Mouse (Mus musculus): ENCODE data around the gene Tmem14c.

DNA sequence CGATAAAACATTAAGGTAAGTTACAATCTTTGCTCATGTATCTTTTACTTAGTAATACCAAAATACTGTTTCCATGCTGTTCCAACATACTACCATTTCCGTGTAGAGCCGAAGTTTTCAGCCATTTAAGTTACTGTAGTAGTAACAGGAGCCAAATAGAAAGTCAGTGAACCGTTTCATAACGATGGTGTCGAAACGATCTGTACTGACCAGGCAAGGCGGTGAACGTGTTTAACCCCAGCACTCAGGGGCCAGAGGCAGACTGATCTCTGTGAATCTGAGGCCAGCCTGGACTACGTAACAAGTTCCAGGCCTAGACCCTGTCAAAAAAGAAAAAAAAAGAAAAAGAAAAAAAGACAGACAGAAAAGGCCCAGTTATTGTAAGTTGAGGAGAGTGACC lies 7.8 kb upstream of the Tmem14c start:
- no peak for TF ChIP-seq CTCF (conservative IDR thresholded peaks at IDR 0.05; ENCODE audit: low read length)
- no peak for TF ChIP-seq POU5F1 (IDR thresholded peaks at IDR 0.05; ENCODE audit: borderline replicate concordance, low read length)

All from E14TG2a.4 (cell line).